In the genomic region with DNA sequence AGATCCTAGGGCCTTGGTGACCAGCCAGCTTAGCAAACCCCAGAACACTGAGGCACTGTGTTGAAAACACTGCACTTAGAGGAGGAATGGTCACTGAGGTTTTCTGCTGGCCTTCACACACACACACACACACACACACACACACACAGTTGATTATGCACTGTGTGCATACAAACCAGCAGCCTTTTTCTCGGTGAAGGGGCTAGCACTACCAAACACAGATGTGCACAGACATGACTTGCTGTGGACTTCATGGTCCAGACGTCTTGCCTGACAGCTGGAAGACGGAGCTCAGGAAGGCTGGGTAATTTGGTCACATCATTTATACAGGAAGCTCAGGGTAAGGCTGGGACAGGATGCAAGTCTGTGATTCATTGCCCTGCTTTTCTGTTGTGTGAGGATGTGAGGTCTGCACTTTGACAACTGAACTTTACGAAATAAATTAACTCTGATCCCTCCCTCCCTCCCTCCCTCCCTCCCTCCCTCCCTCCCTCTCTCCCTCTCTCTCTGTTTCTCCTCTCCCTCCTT, we compare ENCODE assay signal across 11 mouse cellular contexts. TPM values are rescaled to one million over a fixed set of nuclear protein-coding genes. Genes with fewer than 3 reads are reported as not detected.
DNase-seq lines count a peak whose midpoint lies in the region; ATAC-seq lines count a peak whose summit lies in the region.
"Had no signal": no experiment of that assay in that cellular context is flagged by ENCODE, and none has a peak within 500 bp of the region (broad histone marks: within the 10 kb centered on the region; RNA-seq: fewer than 3 reads in every experiment).

No protein-coding gene starts in this region.

- no peaks in the 10 kb centered on the region for H3K9me3 ChIP-seq in lung, embryonic 16.5 days (ENCODE audit: control insufficient read depth, low read length)
- H3K9me3 ChIP-seq in embryonic facial prominence, embryonic 12.5 days = no peaks in the 10 kb centered on the region
- no peaks in the 10 kb centered on the region for H3K9me3 ChIP-seq in neural tube, embryonic 14.5 days (ENCODE audit: control insufficient read depth, low read length)
- H3K9me3 ChIP-seq: G1E had no signal

- H3K9ac ChIP-seq in lung, embryonic 16.5 days (ENCODE audit: low read length) = no peak overlapping the region
- no peak overlapping the region for H3K9ac ChIP-seq in embryonic facial prominence, embryonic 12.5 days
- no peak overlapping the region for H3K9ac ChIP-seq in neural tube, embryonic 14.5 days (replicated peaks; ENCODE audit: low read depth, low read length)

- WGBS in lung, embryonic 16.5 days = 17% methylated on average over 4 of the region's 4 CpGs
- 14% methylated on average over 4 of the region's 4 CpGs for WGBS in embryonic facial prominence, embryonic 12.5 days
- 45% methylated on average over 4 of the region's 4 CpGs for WGBS in neural tube, embryonic 14.5 days

- no peak for DNase-seq in lung, adult 18-20 months
- DNase-seq in kidney, postnatal 10 days = peak; percentile 20
- no peak for DNase-seq in urinary bladder, adult 2 months (ENCODE audit: low spot score)
- DNase-seq in spleen, adult 18-20 months = no peak
- DNase-seq: lung, postnatal 36 days; right cerebral cortex, postnatal 14 days had no signal

- no peak overlapping the region for H3K27ac ChIP-seq in lung, embryonic 16.5 days (ENCODE audit: low read length)
- peak overlapping the region; percentile 69 for H3K27ac ChIP-seq in embryonic facial prominence, embryonic 12.5 days
- H3K27ac ChIP-seq in neural tube, embryonic 14.5 days (ENCODE audit: low read depth, low read length) = no peak overlapping the region

- H3K36me3 ChIP-seq in lung, embryonic 16.5 days (ENCODE audit: control insufficient read depth, insufficient read depth, low read length) = 0 out of 2 replicates have a peak, but pooled peaks cover 2% of the 10 kb centered on the region
- H3K36me3 ChIP-seq in embryonic facial prominence, embryonic 12.5 days = no peaks in the 10 kb centered on the region
- H3K36me3 ChIP-seq in neural tube, embryonic 14.5 days (ENCODE audit: control insufficient read depth, insufficient read depth, low read length) = no peaks in the 10 kb centered on the region

- H3K27me3 ChIP-seq in lung, embryonic 16.5 days (ENCODE audit: control insufficient read depth, insufficient read depth, low read depth, low read length) = no peaks in the 10 kb centered on the region
- H3K27me3 ChIP-seq in embryonic facial prominence, embryonic 12.5 days = no peaks in the 10 kb centered on the region
- H3K27me3 ChIP-seq in neural tube, embryonic 14.5 days (ENCODE audit: control insufficient read depth, insufficient read depth, low read length) = no peaks in the 10 kb centered on the region

- peak; percentile 43; the same call in 1 of the 2 replicates for ATAC-seq in lung, embryonic 16.5 days (ENCODE audit: low read depth)
- 0 out of 2 replicates have a peak, but pooled peaks have one; percentile 67 for ATAC-seq in embryonic facial prominence, embryonic 12.5 days (ENCODE audit: insufficient number of reproducible peaks, insufficient read depth, low FRiP score, low TSS enrichment)
- peak; percentile 21; the same call in 1 of the 2 replicates for ATAC-seq in neural tube, embryonic 14.5 days (ENCODE audit: low read depth)
- ATAC-seq: inflammation-experienced regulatory T-cells, adult 6 months had no signal

- no peak overlapping the region for H3K4me3 ChIP-seq in lung, embryonic 16.5 days (ENCODE audit: low read length)
- H3K4me3 ChIP-seq in embryonic facial prominence, embryonic 12.5 days = no peak overlapping the region
- H3K4me3 ChIP-seq in neural tube, embryonic 14.5 days (ENCODE audit: low read depth, low read length) = no peak overlapping the region

- no peaks in the 10 kb centered on the region; the same call in 1 of the 2 replicates for H3K4me1 ChIP-seq in lung, embryonic 16.5 days (replicated peaks; ENCODE audit: control insufficient read depth, insufficient read depth, low read length)
- H3K4me1 ChIP-seq in embryonic facial prominence, embryonic 12.5 days = peaks cover 8% of the 10 kb centered on the region; the same call in 1 of the 2 replicates
- H3K4me1 ChIP-seq in neural tube, embryonic 14.5 days (ENCODE audit: control insufficient read depth, insufficient read depth, low read length) = no peaks in the 10 kb centered on the region

- no peak overlapping the region for H3K4me2 ChIP-seq in lung, embryonic 16.5 days (ENCODE audit: low read depth, low read length)
- H3K4me2 ChIP-seq in embryonic facial prominence, embryonic 12.5 days (replicated peaks) = no peak overlapping the region
- H3K4me2 ChIP-seq in neural tube, embryonic 14.5 days (ENCODE audit: low read depth, low read length) = no peak overlapping the region

RNA-seq across cellular contexts. Expression of gene Rhbdd1, which starts 58.6 kb away (rescaled TPM):
- polyA plus RNA-seq in lung, embryonic 16.5 days (2015; fragmentation: Nextera tagmentation; extraction: Ambion mirVana) = 12.4 and 12.5 TPM in 2 replicates
- 7.3 and 7.6 TPM in 2 replicates for polyA plus RNA-seq in embryonic facial prominence, embryonic 12.5 days (2016; fragmentation: Nextera tagmentation; extraction: Ambion mirVana)
- 2.7 and 3.2 TPM in 2 replicates for polyA plus RNA-seq in neural tube, embryonic 14.5 days (2014; fragmentation: Nextera tagmentation; extraction: Ambion mirVana)
- 28.6 and 30.3 TPM in 2 replicates for polyA plus RNA-seq in urinary bladder, adult 2 months (2012; rRNA removed)
